Mouse (Mus musculus): Measurements from ENCODE around the gene Aspa.
"Not testable (repeated sequence)": the region's sequence is repeated elsewhere in the genome, so short reads cannot be mapped to it uniquely, and the experiment has no call there.

Aspa gene

DNA sequence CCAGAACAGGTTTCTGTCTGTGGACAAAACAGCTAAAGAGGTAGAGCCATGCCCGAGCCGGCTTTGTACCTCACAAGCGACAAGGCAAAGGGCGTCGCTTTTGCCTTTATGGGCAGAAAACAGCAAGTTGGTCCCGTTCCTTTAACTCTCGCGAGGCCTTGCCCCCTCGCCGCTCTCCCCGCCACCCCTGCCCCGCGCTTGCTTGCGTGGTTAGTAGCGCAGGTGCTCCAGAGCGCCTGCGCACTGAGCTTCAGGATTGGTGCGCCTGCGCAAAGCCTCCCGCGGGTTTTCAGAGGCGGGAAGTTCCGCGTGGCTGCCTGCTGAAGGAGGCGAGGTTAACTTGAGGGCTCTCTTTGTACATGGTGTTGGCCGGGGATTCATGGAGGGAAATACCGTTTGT, at the start of gene Aspa, which contains the start of the genes Gm49340 and Spata22:
Gene Aspa, minus strand, starts transcription at position 155 of the 400 bp plus-strand sequence.
Gene Gm49340, plus strand, starts transcription at position 300 of the 400 bp plus-strand sequence.
Gene Spata22, plus strand, starts transcription at position 300 of the 400 bp plus-strand sequence.
- no peak for DNase-seq (ENCODE audit: extremely low spot score, low read depth, low spot score)

DNA sequence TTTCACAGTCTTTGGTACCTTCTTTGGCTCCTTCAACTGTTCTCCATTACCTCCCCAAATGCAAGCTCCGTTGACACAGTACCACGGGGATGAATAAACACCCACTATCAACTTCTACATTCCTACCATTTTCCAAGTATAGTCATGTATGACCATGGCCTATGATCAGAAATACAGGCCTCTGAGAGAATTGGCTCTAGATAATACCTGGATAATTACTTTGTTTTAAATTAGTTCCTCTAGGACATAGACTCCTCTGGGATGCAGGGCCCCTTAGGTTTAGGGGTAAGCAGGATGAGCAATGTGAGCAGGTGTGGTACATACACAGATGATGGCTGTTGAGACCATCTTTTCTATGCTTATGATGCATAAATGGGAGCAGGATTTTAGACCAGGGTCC, 41.5 kb upstream of the Aspa start, which contains the start of gene Olfr376:
Gene Olfr376, plus strand, starts transcription at position 301 of the 400 bp plus-strand sequence.
- DNase-seq (ENCODE audit: extremely low spot score, low read depth, low spot score), result no peak

DNA sequence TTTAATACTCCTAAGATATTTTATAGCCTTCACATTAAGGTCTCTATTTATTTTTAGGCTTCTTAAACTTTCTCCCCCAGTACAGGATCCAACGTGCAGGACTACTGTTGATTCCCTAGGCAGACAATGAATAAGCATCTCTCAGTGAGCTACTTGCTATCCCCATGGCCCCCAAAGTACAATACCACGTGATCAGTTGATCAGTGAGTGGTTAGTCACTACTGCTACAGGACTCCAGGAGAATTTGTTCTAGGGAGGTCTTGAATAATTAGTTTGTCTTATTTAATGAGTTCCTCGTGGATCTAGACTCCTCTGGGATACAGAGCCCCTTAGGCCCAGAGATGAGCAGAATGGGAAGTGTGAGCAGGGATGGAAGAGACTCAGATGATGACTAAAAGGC, 21.1 kb upstream of the Aspa start, which contains the start of gene Olfr20:
Gene Olfr20, plus strand, starts transcription at position 301 of the 400 bp plus-strand sequence.
- DNase-seq (ENCODE audit: extremely low spot score, low read depth, low spot score), result no peak

DNA sequence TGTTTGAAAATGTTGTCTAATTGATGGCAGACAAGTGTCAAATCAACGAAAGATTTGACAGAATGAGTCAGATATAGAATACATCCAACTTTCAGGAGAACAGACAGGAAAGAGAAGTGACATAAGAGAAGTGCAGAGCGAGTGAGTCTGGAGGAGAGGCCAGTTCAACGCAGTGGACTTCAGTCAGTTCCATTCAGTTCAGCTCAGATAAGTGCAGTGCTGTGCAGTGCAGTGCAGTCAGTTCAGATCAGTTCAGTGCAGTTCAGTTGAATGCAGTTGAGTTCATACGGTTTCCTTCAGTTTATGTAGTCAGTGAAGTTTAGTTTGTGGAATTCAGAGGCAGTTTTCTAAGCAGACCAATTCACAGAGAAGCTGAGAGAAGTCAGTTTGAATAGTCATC, 7.5 kb upstream of the Aspa start:
- no peak for DNase-seq (ENCODE audit: extremely low spot score, low read depth, low spot score)

DNA sequence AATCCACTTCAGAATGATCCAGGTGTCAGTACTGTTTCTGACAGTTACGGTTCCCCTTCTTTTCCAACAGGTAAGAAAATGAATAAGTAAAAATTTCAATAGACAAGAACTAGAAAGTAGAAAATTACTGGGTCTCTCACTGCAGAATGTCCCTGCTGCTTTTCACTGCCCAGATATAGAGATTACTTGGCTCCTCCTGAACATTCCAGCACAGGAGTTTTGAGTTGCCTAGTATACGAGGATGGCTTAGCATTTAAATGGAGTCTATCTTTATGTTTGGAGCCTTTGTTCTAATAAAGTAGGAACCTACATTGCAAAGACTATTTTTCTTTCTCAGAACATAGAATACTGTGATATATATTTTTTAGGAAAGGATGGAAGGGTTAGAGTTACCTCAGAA, 4.0 kb upstream of the Aspa start:
- no peak for DNase-seq (ENCODE audit: extremely low spot score, low read depth, low spot score)

DNA sequence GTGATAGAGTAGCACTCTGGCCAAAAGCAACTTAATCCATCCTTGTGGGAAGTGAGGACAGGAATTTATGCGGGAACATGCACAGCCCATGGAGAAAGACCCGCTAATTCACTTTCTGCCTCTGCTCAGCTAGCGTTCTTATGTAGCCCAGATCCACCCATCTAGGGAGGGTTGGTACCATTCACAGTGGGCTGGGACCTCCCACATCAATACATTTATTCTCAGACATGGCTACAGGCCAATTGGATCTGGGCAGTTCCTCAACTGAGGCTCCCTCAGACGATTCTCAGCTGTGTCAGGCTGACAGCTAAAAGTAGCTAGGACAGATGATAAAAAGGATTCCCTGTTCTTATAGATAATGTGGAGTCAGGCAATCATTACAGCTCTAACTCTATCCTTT, 2.0 kb downstream of the Aspa start:
- no peak for DNase-seq (ENCODE audit: extremely low spot score, low read depth, low spot score)

DNA sequence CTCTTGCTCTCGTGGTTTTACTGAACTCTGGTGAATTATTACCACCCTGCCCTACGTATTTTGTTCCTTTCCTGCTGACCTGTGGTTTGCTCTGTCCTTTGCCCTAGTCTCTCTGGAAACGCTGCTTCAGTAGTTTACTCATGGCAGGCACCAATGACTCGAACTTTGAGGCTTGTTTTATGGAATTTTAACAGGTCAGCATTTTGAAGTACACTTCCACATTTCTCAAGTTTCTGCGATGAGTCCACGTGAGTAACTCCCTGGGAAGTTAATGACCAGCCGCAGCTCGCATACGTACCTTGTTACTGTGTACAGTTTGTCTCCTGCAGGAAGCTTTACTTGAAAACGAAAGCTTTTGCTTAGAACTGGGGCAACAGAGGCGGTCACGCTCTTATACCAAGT, 2.9 kb downstream of the Aspa start:
- no peak for DNase-seq (ENCODE audit: extremely low spot score, low read depth, low spot score)

DNA sequence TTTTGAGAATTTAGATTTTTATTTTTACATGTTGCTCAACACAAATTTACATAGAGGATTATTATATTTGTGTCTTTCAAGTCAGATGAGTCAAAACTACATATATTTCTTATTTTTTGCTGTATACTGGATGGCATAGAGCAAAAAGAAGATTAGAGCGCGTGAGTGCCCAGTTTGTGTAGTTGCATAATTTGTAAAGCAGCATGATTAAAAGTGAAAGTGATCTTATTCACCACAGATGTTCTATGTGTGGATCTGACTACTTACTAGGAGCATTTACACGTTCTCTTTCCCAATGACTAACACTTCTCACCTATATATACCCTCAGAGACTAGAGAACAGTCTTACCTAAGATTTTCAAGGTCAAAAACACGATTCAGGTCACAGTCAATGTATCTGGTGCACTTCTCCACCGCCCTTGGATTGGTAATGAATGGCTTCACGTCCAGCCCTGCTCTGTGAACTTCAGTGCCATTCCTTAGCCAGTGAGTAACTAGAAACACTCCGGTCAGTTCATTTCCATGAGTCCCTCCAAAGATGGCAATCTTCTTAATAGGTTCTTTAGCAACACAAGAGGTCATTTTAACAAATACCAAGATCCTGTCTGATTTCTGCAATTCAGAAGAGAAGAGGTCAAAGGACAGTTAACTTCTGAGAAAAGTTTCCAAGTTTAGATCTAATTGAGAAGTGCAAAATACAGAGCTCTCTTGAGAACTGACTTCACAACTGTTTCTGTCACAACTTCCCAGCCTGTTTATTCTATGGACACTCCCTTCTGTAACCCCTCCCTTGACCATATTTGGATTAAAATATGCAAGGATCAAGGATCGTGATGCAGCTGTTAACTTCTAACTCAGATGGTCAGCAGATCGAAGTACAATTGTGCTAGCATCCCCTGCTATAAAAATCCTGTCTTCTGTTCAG, 5.2 kb downstream of the Aspa start:
- no peak for DNase-seq (ENCODE audit: extremely low spot score, low read depth, low spot score)

DNA sequence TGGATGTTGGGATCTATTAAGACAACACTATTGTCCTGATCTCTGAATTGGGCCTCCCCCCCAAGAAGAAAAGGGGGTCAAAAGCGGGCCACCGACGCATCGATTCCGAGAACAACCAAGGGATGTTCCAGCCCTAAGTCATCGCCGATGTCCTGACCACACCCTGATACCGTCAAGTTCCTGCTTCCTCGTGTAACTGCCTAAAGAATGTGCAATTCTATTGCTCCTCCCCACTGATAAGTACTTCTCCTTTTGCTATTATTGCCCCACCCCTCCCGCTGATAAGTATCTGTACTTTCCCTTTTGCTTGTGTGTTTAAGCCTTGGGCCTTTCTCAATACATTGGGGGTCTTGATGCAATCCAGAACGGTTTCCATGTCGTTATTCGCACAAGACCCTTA, 8.3 kb downstream of the Aspa start:
- DNase-seq (ENCODE audit: extremely low spot score, low read depth, low spot score), result not testable (repeated sequence)

DNA sequence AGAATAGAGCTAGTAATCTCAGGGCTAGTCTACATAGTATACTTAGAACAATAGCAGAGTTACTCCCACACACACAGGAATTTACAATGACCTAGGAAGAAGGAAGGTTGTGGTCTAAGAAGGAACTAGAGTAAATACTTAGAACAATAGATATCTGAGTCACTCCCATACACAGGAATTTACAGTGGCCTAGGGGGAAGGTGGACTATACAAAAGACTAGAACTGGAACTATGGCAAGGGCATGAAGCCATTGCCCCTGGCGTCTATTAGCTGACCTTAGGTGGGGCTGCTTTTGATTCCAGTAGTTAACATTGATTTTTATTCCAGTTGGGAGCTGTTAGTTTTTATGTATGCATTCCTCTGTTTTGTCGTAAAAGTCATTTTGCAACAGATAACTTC, 10.8 kb downstream of the Aspa start:
- not testable (repeated sequence) for DNase-seq (ENCODE audit: extremely low spot score, low read depth, low spot score)

DNA sequence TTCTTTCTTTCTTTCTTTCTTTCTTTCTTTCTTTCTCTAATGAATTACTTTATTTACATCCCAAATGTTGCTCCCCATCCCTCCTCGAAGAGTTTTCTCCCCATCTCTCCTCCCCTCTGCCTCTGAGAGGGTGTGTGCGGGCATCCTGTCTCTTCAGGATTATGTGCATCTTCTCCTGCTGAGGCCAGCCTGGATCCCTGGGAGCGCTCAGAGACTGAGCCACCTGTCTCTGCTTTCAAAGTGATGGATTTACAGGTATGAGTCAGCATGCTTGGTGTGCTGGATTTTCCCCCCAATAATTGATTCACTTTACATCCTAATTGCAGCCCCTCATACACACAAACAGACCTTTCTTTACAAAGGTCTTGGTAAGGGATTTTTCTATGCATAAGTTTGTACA, 13.4 kb downstream of the Aspa start:
- DNase-seq (ENCODE audit: extremely low spot score, low read depth, low spot score), result no peak

DNA sequence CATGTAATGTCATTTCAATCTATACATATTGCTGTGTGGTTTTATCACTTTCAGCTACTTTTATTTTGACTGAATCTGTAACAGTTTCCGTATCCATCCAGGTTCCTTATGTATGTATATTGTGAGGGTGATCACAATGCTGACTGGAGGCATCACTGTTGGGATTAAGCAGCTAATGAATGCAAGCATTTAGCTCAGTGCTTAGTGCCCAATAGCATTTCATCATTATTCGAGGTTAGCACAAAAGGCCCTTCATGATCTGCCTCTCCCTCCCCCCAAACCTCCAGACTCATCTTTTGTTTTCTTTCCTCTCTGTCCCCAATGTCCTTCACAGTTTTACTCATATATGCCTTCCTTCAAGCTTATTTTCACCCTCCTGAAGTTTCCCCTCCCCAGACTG, 26.3 kb downstream of the Aspa start:
- DNase-seq (ENCODE audit: extremely low spot score, low read depth, low spot score), result no peak

DNA sequence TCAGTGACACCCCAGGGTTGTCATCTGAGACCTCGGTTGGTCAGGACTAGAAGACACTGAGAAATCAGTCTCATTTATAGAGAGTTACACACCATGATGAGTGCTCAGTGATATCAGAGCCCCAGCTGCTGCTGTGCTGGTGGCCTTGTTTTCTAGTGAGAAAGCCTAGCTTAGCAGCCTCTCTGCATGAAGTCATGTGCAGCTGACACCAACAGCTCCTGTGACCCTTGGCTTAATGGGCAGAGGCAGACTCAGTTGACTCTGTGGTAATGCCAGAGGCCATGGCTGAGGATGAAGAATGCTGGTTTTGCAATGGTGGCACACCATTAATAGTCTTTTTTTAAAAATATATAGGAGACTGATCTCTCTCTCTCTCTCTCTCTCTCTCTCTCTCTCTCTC, 39.8 kb downstream of the Aspa start:
- DNase-seq (ENCODE audit: extremely low spot score, low read depth, low spot score), result no peak

DNA sequence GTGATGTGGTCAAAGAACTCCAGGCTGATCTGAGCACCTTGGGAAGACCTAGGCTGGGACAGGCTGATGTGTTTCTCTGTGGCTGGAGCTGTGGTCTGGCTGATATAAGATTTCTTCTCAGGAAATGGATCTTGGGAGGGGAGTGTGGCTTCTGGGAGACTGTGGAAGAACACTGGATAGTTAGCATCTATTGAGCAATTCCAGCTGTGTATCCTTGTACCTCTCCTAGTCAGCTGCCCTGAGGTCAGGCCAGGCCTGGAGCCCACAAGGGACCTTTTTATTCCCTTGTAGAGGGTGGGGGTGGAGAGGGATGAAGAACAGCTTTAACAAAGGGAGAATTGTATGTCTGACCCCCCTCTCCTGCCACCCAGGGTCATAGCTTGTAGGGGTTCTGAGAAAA, 45.0 kb downstream of the Aspa start:
- DNase-seq (ENCODE audit: extremely low spot score, low read depth, low spot score), result no peak

DNA sequence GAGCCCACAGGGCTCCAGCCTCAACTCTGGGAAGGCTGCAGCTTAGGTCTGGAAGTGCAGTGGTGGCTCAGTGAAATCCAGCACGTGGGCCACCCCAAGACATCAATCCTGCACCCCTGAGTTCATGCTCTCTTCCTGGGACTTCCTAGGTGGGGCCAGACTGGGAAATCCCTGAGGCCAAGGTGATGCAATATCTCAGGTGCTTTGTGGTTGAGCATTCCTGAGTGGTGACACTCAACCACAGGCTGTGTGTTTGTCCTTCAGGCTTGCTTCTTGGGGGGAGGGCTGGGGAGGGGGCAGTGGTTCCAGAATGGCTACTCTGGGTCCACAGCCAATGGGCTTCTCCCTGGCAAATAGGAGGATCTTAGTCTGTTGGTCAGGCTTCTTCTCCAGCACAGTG, 45.5 kb downstream of the Aspa start:
- no peak for DNase-seq (ENCODE audit: extremely low spot score, low read depth, low spot score)

DNA sequence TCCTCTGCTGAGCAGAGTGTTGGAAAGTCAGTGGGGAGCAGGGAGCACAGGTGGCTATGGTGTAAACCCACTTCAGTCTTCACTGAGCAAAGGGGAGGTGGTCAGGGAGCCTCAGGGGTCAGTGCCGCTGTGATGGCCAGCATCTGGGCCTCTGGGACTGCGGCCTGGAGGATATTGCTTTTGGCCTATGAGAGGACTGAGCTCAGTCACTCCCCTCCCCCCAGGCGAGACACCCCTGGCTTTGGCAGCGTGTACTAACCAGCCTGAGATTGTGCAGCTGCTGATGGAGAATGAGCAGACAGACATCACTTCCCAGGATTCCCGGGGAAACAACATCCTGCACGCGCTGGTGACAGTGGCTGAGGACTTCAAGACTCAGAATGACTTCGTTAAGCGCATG, 46.0 kb downstream of the Aspa start:
- DNase-seq (ENCODE audit: extremely low spot score, low read depth, low spot score), result no peak

DNA sequence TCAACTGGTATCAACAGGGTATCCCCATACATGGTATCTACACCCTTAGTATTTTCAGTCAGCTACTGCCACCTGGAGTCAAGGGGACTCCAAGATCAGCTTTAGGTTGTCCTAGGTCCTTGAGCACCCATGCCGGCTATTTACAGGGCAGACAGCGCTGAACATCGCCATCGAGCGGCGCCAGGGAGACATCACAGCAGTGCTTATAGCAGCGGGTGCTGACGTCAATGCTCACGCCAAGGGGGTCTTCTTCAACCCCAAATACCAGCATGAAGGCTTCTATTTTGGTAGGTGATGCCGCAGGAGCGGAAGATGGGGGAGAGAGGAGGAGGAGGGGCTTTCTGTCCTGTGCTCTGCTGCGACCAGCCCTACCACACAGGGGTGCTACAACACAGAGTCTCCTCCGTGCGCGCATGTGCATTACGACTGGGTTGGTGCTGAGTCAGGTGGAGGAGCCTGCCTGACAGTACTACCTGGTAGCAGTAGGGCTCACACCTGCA, 47.8 kb downstream of the Aspa start:
- DNase-seq (ENCODE audit: extremely low spot score, low read depth, low spot score), result no peak

DNA sequence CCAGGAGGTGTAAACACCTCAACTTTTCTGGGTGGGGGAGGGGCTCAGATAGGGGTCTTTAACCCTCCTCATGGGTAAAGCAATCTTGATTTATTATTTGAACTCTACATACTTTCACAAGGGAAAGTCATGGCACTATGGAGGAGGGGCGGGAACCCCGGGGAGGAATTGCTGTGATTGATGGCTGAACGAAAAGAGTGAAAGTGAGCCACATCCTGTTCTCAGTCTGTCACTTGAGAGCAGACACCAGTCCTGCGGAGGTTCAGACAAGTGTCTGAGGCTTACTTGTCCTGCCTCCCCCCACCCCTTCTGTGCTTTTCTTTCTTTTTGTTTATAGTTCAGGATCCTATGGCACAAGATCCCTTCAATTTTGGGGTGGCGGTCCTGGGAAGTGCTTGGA, 48.7 kb downstream of the Aspa start:
- no peak for DNase-seq (ENCODE audit: extremely low spot score, low read depth, low spot score)

DNA sequence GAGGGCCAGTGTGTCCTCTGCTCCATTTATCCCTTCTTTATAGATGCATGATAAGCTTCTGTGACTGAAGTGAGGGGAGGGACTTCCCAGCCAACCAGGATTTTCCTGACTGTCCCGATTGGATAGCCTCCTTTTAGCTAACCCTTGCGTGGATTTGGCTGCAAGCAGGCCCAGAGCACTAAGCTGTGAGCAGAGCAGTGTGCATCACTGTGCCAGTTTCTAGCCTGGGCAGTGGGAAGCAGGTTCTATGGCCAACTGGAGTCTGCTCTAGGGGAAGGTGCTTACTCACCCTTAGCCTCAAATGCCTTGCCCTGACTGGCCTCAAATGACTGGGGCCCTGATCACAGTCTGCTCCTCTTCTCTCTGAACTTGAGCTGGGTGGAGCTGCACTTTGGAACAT, 54.6 kb downstream of the Aspa start:
- DNase-seq (ENCODE audit: extremely low spot score, low read depth, low spot score), result no peak

DNA sequence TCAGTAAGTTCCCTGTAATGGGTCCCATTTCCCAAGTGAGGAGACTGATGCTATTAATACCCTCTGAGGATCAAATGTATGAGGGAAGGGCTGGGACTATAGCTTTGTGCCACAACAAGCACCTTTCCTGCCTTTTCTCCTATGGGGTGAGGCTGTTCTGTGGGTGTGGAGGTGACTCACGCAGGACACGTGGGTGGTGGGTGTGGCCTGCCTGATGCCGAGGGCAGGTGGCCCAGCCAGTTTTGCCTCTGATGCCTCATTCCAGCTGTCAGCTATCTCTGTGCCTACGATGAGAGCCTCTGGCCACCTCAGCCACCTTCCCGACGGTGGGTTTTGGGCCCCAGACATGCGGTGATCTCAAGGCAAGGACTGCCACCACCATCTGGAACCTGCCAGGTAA, 62.1 kb downstream of the Aspa start, which contains the start of gene Trpv3:
Gene Trpv3, plus strand, starts transcription at position 122 of the 400 bp plus-strand sequence.
- DNase-seq (ENCODE audit: extremely low spot score, low read depth, low spot score), result no peak

DNA sequence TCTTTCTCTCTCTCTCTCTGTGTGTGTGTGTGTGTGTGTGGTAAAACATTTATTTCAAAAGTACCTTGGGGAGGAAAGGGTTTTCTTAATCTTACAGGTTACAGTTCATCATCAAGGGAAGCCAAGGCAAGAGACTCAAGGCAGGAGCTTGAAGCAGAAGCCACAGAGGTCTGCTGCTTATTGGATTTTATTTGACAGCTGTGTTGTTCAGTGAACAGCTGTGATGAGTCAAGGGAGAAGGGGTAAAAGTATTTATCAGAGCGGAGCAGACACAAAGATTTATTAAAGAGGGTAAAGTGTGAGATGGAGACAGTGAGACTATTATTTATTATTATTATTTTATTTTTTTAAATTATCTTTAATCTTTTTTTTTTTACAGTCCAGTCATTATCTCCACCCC, 68.0 kb downstream of the Aspa start:
- DNase-seq (ENCODE audit: extremely low spot score, low read depth, low spot score), result no peak

DNA sequence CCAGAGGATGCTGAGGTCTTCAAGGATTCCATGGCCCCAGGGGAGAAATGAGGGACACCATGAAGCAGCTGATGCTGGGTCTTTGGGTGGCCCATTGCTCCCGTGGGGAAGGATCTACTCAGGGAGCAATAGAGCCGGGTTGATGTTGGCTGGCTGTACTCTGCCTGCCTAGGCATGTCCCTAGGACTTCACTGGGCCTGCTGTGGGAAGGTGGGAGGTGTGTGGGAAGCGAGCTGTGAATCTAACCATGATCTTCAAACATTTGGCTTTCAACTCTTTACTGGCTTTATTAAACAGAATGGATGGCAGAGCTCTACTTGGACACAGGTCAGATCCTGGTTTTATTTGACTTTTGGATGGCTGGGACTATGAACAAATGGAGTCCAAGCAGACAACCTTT, 68.9 kb downstream of the Aspa start:
- DNase-seq (ENCODE audit: extremely low spot score, low read depth, low spot score), result no peak

Measured in hindlimb bud, embryonic 11.5 days (tissue).